Mouse (Mus musculus): Measurements from ENCODE around the gene Gnb4. TPM values are rescaled to one million over a fixed set of nuclear protein-coding genes. Genes with fewer than 3 reads are reported as not detected.

Gnb4 gene
- total and polyA plus RNA-seq, 2 experiments: 1.9 to 2.3 TPM

GRCm38 (mm10) chr3:32537556-32537955 lies 78.8 kb downstream of the Gnb4 start:
- peak; percentile 85 for DNase-seq (ENCODE audit: extremely low read depth, low read depth, low spot score)
- Histone ChIP-seq H3K4me1 (ENCODE audit: control insufficient read depth, insufficient read depth, low read length) (peaks cover 4% of the 10 kb centered on the region; the same call in 1 of the 2 replicates), H3K27me3 (ENCODE audit: control insufficient read depth, insufficient read depth, low read length) (no peaks in the 10 kb centered on the region), H3K79me2 (ENCODE audit: control insufficient read depth, insufficient read depth, low read length) (peaks cover 3% of the 10 kb centered on the region; the same call in 1 of the 2 replicates), H3K36me3 (ENCODE audit: control insufficient read depth, insufficient read depth, low read length) (peaks cover 51% of the 10 kb centered on the region), H3K9ac (ENCODE audit: low read depth, low read length) (no peak overlapping the region), H3K27ac (replicated peaks; ENCODE audit: insufficient read depth, low read depth, low read length) (no peak overlapping the region), H3K4me3 (ENCODE audit: insufficient read depth, low read depth, low read length) (no peak overlapping the region)
- no peak for TF ChIP-seq POLR2A (IDR thresholded peaks at IDR 0.05; ENCODE audit: extremely low read depth, insufficient read depth, low read length)
- TF ChIP-seq CTCF (IDR thresholded peaks at IDR 0.05; ENCODE audit: low read depth, low read length): no peak
- 64% methylated on average over 1 of the region's 1 CpGs for WGBS

DNA sequence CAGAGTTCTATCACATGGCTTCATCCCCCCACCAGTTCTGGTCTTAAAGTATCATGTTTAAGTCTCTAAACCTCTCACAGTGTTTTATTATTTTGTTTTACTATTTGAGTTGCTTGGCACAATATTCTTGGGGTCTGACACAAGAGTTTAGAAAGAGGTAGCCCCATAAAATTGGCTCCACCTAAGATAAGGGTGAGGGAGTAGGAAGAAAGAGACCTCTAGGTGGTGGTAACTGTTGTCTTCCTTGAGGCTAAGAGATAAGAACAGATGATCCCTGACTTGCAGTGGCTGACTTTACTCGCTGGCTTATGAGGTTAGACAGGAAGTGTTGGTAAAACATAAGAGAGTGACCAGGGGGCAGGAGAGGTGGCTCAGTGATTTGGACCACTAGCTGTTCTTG lies 80.7 kb downstream of the Gnb4 start:
- peaks cover 12% of the 10 kb centered on the region; the same call in 1 of the 2 replicates for H3K79me2 ChIP-seq (ENCODE audit: control insufficient read depth, insufficient read depth, low read length)
- no peaks in the 10 kb centered on the region for H3K27me3 ChIP-seq (ENCODE audit: control insufficient read depth, insufficient read depth, low read length)
- no peak for TF ChIP-seq POLR2A (IDR thresholded peaks at IDR 0.05; ENCODE audit: extremely low read depth, insufficient read depth, low read length)
- TF ChIP-seq CTCF (IDR thresholded peaks at IDR 0.05; ENCODE audit: low read depth, low read length): no peak
- WGBS: 79% methylated on average over 1 of the region's 1 CpGs
- H3K4me1 ChIP-seq (ENCODE audit: control insufficient read depth, insufficient read depth, low read length): peaks cover 4% of the 10 kb centered on the region; the same call in 1 of the 2 replicates
- no peak overlapping the region for H3K27ac ChIP-seq (replicated peaks; ENCODE audit: insufficient read depth, low read depth, low read length)
- DNase-seq (ENCODE audit: extremely low read depth, low read depth, low spot score): no peak
- no peak overlapping the region for H3K4me3 ChIP-seq (ENCODE audit: insufficient read depth, low read depth, low read length)
- peaks cover 46% of the 10 kb centered on the region for H3K36me3 ChIP-seq (ENCODE audit: control insufficient read depth, insufficient read depth, low read length)
- no peak overlapping the region for H3K9ac ChIP-seq (ENCODE audit: low read depth, low read length)

Other genes with a start within 250 kb of the Gnb4 start
- gene Pik3ca, start 218.9 kb downstream of the Gnb4 start, total RNA-seq (2014; rRNA removed): 21.1 and 23.1 TPM in 2 replicates
- 2.4 and 2.8 TPM in 2 replicates for gene Pik3ca, start 218.9 kb downstream of the Gnb4 start, polyA plus RNA-seq (2012; rRNA removed)
- not detected in 2 replicates for gene Kcnmb3, start 124.4 kb downstream of the Gnb4 start, total RNA-seq (2014; rRNA removed)
- not detected in 2 replicates for gene Kcnmb3, start 124.4 kb downstream of the Gnb4 start, polyA plus RNA-seq (2012; rRNA removed)
- 23.6 and 24.2 TPM in 2 replicates for gene Zfp639, start 106.3 kb downstream of the Gnb4 start, total RNA-seq (2014; rRNA removed)
- 7.6 and 10.8 TPM in 2 replicates for gene Zfp639, start 106.3 kb downstream of the Gnb4 start, polyA plus RNA-seq (2012; rRNA removed)
- gene Mfn1, start 87.1 kb downstream of the Gnb4 start, total RNA-seq (2014; rRNA removed): 39.7 and 45.0 TPM in 2 replicates
- gene Mfn1, start 87.1 kb downstream of the Gnb4 start, polyA plus RNA-seq (2012; rRNA removed): 10.1 and 11.6 TPM in 2 replicates
- gene Actl6a, start 89.7 kb upstream of the Gnb4 start, total RNA-seq (2014; rRNA removed): 16.3 and 17.1 TPM in 2 replicates
- 8.9 and 10.6 TPM in 2 replicates for gene Actl6a, start 89.7 kb upstream of the Gnb4 start, polyA plus RNA-seq (2012; rRNA removed)
- 375 and 379 TPM in 2 replicates for gene Ndufb5, start 120.4 kb upstream of the Gnb4 start, total RNA-seq (2014; rRNA removed)
- 279 and 327 TPM in 2 replicates for gene Ndufb5, start 120.4 kb upstream of the Gnb4 start, polyA plus RNA-seq (2012; rRNA removed)
- 7.9 and 8.6 TPM in 2 replicates for gene Mrpl47, start 121.0 kb upstream of the Gnb4 start, total RNA-seq (2014; rRNA removed)
- gene Mrpl47, start 121.0 kb upstream of the Gnb4 start, polyA plus RNA-seq (2012; rRNA removed): 1.9 and 2.0 TPM in 2 replicates
- gene Usp13, start 201.0 kb upstream of the Gnb4 start, total RNA-seq (2014; rRNA removed): 0.09 TPM in 1 of 2 replicates, not detected in the other
- gene Usp13, start 201.0 kb upstream of the Gnb4 start, polyA plus RNA-seq (2012; rRNA removed): 0.01 and 0.02 TPM in 2 replicates

All from liver, adult 2 months (tissue).